Mouse (Mus musculus) R1 (cell line): ENCODE data around the gene Pcp4l1.
"Not testable (repeated sequence)": the region's sequence is repeated elsewhere in the genome, so short reads cannot be mapped to it uniquely, and the experiment has no call there.

ENCODE experiments used
- DNase-seq: peaks from one replicate; pipeline ENCODE4 v3.0.0-alpha.2; 2018; ENCODE audit warnings: low read depth, low spot score

The Pcp4l1 gene

DNA sequence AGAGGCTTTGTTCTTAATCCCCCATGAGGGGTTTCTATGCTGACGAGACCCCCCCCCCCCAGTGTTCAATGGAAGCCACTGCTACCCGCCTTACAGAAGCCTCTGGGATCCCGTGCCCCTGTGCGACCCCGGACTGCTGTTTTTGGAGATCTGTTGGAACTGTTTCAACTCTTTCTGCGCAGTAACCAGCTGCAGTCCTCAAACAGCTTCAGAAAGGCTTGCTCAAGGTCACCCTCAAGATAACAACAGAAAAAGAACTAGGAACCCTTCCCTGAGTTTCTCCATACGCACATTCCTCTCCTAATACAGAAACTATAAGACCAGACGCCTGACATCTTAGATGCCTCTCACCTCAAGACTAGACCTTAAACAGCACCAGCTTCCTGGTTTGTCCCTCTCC lies 7.0 kb downstream of the Pcp4l1 start:
- no peak for DNase-seq

DNA sequence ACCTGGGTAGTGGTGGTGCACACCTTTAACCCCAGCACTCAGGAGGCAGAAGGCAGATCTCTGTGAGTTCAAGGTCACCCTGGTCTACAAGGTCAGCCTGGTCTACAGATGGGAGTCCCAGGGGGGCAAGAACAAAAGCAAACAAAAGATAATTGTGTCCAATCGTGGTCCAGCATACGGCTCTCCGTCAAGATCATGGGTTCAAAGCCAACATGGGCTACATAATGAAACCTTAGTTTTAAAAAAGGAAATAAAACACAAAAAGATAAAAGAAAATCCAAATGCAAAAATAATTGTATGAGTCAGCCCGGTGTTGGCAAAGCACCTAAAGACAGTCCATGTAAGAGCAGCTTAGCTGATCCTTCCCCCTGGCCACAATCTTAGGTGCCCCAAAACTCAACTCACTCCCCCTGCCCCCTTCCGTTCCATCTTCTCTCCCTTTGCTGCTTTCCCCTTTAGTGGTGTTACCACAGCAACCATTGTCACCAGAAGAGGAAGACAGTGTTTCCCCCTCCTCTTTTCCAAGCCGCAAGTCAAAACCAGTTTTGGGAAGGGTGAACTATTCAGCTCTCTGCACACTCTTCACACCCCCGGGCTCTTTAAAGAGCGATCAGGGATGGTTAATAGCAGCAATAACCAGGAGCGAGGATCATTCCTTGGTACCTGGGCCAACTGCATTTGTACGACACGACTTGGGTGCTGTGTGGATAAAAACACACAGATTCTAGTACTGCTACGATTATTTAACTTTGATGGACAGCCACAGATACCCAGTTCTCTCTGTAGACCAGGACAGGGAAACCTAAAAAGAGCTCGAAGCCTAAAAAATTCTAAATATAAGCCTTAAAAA lies 8.0 kb downstream of the Pcp4l1 start:
- peak; percentile 37 for DNase-seq

DNA sequence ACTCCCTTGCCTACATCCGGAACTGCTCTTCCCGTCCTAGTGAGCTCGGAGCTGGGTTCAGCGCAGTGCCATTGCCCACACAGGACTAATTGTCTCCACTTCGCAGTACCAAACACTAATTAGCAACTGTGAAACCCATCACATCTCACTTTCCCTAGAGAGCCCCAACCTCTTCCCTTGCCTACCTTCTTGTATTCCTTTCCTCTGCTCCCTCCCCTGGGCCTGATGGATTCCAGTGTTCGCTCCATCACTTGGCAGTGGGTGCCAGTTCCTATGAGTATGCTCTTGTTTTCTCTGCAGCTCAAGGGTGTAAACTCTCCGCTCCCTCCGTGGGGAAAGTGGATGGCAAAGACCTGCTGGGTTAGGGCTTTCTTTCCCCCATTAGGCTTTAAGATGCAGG lies 10.4 kb downstream of the Pcp4l1 start:
- no peak for DNase-seq

DNA sequence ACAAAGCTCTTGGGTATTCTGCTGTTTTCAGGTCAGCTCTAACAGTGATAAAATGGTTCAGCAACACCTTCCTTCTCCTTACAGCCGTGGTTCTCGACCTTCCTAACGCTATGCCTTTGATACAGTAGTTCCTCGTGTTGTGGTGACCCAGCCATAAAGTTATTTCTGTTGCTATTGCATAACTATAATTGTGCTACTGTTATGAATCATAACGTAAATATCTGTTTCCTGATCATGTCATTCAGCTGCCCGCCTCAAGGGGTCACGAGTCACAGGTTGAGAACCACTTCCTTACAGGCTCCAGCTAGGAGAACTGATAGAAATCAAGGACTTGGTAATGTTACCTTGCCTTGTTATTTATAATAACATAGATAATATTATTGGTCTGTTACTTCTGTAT lies 11.8 kb downstream of the Pcp4l1 start:
- no peak for DNase-seq

DNA sequence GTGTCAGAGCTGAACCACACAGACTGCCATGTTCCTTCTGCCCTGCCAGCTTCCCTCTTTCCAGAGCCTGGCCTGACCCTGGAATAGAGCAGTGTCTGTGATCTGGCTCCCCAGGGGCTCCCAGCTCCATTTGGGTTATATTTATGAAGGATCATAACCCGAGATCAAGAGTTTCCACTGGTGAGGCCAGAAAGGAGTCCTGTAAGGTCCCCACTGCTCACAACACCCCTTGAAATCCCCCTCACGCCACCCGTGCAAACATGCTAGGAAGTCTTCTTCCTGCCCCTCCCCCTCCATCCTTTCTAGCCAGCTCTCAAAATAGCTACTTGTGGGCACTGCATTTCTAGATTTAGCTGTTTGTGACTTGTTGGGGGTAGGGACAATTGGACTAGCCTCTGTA lies 12.4 kb downstream of the Pcp4l1 start:
- DNase-seq, result no peak

DNA sequence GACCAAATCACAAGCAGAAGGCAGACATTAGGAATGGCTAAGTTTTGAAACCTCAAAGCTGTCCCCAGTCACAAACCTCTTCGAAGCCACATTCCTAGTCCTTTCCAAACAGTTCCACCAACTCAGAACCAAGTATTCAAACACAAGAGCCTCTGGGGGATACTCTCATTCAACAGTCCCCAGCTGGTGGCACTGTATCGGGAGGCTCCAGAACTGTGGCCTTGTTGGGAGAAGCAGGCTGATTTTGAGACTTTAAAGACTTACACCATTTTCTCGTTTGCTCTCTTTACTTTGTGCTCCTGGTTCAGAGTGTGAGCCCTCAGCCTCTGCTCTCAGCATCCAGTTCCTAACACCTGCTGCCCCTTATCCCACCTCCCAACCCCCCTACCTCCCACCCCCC lies 13.0 kb downstream of the Pcp4l1 start:
- no peak for DNase-seq

DNA sequence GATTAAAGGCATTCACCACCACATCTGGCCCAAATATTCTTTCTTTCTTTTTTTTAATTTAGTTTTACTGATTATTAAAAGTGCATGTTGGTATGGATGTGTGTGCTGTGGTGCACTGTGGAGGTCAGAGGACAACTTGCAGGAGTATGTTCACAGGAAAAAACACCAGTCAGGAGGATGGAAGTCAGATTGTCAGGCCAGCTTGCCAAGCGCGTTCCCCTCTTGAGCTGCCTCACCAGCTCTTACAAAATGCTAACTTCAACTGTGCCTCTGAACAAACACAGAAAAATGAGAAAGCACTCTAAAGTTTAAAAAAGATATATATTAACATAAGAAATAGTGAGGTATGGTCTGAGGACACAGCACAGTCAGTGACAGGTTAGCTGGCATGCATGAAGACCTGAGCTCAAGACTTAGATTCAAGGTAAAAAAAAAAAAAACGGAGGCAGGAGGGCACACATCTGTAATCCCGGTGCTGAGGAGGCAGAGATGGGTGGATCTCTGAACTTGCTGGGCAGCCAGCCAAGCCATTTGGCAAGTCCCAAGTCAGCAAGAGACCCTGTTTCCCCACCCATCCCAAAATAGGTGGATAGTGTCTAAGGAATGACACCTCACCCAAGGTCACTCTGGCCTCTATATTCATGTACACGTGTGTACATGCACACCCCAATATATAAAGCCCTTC lies 16.4 kb downstream of the Pcp4l1 start:
- no peak for DNase-seq

DNA sequence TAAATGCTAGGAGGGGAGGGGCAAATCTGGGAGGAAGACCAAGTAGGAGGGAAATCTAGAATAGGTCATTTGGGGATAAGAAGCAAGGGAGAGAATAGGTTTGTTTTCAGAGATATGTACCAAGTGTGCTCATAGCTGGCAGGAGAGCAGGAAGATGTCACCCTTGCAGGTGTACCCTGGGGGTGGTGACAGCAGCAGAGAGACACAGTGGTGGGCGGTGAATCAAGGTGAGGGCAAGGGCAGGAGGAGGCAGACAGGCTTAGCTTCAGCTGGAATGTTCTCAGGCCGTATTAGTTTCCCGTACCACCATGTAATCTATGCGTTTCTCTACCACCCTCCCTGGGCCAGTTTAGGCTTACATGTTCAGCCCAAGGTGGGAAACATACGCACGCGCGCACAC lies 23.3 kb downstream of the Pcp4l1 start:
- no peak for DNase-seq

DNA sequence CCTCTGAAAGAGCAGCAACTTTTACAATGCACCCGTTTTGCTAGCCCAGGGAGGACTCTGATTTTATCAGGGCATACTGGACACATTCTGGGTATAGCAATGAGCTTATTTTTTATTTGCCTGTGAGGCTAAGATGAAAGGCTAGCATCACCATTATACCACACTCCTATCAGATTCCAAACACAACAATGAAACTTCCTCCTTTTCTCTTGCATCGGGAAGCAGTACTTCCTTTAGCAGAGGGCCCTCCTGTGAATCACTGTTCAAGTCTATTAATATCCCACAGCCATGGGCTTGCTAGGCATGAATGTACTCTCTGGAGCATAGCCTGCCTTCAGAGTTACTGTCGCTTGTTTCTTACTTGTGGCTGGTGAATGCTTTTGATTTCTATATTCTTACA lies 24.9 kb downstream of the Pcp4l1 start:
- no peak for DNase-seq

DNA sequence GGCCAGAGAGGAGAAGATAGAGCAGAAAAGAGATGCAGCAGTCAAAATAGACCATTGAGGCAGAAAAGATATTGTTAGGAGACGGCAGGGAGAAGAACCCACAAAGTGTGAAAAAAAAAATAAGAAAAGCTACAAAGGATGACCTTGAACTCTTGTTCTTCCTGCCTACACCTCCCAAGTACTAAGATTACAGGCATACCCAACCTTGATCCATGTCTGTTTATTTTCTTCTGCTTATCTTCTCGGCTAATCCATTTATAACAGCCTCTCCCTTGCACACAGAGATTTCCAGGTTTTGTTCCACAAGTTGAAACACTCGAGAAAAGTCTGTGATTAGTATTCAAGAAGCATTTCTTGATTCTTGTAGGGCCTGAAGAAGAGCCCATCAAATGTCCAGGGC lies 26.2 kb downstream of the Pcp4l1 start:
- no peak for DNase-seq

DNA sequence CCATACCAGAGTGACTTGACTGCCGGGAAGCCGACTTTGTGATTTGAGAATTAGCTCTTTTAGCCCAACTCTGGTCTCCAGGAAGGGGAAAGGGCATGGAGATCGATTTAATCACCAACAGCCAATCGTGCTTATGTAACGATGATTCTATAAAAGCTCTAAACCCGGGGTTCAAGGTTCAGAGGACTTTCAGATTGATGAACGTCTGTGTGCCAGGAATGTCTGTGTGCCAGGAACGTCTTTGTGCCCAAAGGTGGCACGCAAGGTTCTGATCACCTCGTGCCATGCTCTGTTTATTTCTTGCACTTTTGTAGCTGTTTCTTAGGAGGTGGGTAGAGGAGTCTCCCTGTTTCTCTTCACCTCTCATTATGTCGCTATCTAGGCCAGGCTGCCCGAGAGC lies 27.2 kb downstream of the Pcp4l1 start:
- DNase-seq, result no peak

DNA sequence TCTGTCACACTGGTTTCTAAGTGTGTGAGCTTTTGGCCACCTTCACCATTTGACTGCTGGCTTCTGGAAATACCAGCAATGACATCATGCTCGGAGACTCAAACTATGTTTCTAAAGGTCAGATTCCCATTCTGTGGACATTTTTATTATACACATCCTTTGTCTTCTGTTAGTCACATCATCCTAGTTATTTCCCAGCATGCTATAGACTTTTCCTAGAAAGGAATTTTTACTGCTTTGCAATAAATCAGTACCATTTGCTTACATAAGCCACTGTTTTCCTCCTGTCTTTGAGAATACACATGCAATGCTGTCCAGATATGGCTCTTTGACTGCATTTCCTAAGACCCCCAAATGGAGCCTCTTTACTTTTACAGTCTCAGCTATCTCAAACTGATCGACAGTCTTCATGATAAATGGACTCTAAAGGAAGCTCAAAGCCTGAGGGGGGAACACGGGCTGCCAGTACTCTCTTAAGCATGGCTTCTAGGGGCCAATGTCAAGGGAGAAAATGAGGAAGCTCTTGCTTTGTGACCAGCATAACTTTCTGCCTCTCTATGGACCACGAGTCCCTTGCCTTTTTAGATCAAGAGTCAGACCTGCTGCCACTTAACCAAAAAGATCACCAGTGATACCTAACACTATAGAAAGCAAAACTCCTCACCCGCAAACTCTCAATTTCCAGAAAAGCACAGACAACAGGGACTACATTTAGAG lies 30.3 kb downstream of the Pcp4l1 start:
- no peak for DNase-seq

DNA sequence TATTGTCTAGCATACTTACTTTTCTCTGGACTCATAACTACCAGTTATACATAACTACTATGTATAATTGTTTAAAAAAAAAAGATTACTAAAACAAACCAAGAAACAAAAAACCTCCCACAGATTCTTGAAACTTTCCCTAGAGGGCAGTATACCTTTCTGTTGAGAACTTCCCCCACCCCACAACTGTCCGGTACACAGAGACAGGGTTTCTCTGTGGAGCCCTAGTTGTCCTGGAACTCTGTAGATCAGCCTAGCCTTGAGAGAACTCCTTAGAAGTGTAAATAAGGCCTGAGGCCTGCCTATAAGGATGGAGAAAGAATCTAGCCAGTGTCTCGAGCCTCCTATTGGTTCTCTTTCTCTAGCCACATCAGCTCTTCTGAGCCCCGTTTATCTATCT lies 31.8 kb downstream of the Pcp4l1 start:
- DNase-seq, result peak; percentile 55

DNA sequence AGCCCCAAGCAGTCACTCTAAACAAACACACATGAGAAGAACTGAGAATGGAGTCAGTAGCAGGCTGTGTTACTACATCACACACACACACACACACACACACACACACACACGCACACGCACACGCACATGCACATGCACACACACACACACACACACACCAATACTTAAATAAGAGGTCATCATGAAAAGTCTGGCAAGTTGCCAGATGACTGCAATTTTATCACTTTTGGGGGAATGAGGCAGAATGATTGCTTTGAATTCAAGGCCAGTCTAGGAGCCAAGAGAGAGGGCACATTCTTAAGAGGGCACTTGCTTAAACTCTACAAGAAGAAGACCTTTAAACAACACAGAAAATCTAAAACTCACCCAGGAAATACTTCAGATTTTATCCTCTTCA lies 33.5 kb downstream of the Pcp4l1 start:
- DNase-seq, result no peak

DNA sequence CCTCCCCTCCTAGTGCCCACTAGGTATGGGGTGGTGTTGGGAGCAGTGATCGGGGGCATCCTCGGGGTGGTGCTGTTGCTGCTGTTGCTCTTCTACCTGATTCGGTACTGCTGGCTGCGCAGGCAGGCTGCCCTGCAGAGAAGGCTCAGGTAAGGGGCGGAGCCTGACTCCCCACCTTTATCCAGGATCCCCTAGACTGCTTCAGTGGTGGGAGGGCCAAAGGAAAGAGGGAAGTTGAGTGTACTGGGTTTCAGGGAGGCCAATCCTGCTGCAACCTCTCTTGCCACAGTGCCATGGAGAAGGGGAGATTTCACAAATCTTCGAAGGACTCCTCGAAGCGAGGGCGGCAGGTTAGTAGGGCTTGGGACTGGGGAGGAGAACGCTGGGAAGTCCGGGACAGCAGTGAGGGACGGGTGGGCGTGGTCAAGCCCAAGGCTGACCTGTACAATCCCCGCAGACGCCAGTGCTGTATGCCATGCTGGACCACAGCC lies 36.5 kb downstream of the Pcp4l1 start:
- DNase-seq, result peak; percentile 23

DNA sequence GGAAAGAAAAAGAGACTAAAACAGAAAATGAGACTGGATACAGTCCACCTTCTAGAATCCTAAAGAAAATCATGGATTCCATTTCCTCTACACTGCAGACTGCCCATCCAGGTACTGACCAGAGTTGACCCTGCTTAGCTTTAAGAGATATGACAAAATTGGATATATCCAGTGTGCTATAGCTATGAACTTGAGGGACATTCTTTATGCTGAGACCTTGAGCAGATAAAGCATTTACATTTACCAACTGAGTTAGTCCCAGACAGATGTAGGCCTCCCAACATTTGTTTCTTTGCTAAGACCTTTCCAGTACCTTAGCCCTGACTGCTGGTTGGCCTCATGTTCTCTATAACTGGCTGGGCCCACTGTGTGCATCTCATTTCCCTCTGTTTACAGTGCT lies 38.1 kb downstream of the Pcp4l1 start:
- DNase-seq, result no peak

DNA sequence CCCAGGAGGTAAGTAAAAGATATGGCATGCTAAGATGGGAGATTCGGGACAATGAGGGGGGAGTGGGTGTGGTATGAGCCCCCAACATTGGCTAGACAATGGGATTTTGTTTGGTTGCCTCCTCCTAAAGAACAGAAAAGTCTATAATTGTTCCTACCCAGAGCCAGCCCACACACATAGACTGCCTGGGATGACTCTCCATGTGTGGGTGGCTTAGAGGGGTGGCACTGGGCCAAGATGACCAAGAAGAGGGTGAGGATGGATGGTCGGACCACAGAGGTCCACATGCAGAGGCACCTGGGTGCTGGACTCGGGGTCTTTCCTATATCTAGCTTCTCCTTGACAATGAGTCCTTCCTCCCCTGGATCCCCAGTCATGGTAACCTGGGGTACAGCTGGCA lies 39.4 kb downstream of the Pcp4l1 start:
- DNase-seq, result no peak

DNA sequence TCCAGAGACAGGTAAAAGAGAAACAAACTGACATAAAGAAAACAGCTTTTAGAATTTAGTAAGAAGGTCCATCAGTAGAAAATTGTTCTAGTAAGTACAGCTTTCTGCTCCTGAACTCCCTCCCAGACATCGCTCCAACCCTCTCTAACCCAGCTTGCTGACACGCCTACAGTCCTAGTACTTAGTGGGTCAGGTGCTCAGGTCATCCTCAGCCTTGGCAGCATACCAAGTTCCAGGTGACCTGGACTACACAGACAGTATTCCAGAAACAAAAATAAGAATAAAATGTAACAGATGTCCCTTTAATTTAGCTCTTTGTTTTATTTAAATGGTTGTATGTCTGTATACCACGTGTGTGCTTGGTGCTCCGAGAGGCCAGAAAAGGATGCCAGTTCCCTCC lies 44.1 kb downstream of the Pcp4l1 start:
- no peak for DNase-seq

DNA sequence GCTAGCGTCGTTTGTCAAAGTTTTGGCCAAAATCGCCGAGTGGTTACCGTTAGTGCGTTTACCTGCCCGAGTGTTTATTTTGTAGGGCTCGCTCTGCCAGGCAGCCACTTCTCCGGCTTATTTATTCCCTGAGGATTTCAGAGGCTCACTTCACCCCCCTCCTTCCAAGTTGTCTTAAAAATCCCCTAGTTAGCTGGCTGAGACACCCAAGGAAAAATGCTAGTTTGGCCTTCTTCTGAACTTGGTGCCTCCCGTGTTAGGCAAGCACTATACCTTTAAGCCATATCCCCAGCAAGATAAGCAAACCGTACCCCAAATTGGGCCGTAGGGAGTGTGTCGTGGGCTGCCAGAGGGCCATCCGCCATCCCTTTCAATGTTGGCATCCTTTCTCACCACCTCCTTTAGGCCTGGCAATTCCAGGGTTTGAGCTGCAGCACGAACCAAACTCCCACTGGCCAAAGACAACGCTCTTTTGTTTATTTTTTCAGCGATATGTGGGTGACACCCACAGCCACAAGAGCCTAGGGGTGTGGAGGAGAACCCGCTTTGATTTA lies 45.2 kb downstream of the Pcp4l1 start:
- DNase-seq, result no peak

DNA sequence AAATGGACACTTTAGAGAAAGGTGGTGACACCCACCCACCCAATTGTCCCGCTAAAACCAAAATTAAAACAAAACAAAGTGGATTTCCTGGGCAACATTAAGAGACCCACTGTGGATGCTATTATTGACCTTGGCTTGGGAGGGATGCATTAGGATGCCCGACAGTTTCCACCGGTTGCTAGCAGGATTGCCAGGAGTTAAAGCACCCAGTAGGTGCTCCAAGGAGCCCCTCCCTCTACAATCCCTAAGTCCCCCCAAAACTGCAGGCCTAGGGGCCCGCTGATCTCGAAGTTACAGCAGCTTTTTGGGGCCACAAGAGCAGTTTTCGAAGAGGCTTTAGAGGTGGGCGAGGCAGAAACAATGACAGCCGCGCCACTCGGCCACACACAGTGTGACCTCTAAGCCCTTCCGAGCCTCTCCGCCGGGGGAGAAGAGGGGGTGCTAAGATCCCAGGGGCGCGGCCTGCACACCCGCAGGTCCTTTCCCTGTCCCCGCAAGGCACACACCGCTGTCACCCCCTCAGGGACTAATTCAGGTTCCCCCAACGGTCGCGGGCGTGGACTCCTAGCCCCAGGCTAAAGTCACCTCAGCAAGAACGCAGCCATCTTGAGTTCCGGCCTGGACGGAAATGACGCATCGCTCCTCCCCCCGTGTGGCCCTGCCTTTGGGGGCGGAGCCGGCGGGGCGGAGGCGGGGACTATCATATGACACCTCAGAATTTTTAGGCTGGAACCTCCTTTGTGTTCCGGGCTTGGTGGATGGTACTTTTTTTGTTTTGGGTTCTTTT lies 45.9 kb downstream of the Pcp4l1 start, which contains the start of the genes Sdhc and Mpz:
Gene Sdhc (minus strand): TSS at position 630 of the 787 bp plus-strand sequence.
Gene Mpz (plus strand): TSS at position 738 of the 787 bp plus-strand sequence.
- peak; percentile 95 for DNase-seq

DNA sequence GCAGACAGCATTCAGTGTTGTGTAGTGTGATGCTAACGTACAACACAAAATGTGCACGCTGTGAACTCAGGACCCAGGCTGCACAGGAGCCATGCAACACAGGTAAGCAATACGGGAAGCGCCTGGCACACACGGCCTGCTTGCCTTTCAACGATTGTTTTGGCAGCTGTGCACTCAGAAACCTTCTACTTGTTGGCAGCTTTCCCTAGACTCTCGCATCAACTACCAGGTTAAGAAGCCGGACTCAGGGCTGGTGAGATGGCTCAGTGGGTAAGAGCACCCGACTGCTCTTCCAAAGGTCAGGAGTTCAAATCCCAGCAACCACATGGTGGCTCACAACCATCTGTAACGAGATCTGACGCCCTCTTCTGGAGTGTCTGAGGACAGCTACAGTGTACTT lies 53.1 kb downstream of the Pcp4l1 start:
- DNase-seq, result not testable (repeated sequence)
